In the genomic region with DNA sequence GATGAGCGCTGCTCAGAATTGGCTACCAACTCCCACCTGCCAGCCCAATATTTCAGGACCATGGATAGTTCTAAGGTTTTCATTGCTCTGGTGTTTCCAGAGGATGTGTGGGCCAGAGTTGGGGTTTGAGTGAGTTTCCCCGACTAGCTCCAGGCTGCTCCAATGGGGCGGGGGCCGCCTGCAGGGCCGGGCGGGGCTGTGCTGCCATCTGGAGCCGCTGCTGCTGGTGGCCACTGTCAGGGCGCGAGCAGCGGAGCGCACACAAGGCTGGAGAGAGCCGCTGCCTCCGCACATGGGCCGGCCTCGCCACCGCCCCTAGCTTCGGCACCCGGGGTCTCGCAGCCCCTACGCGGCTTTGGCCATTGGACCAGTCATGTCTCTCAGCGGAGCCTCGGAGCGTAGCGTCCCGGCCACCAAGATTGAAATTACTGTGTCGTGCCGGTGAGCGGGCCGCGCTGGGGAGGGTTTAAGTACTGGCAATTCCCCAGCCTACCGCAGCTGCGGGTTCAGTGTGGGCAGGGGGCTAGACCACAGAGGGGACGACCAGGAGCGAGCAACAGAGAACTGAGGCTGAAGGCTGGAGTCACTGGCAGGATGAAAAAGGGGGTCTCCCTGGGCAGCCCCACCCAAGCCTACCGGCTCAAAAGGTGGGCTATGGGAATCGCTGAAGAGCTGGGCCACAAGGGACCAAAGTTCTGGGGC, we compare ENCODE assay signal across 8 mouse cellular contexts. TPM values are rescaled to one million over a fixed set of nuclear protein-coding genes. Genes with fewer than 3 reads are reported as not detected.
DNase-seq lines count a peak whose midpoint lies in the region; ATAC-seq and TF ChIP-seq lines count a peak whose summit lies in the region.

A gene (plus strand): TSS at position 207 of the 702 bp plus-strand sequence.

- WGBS in lung, embryonic 14.5 days: 2% methylated on average over 37 of the region's 37 CpGs
- WGBS in lung, adult 2 months: 4% methylated on average over 37 of the region's 37 CpGs
- WGBS in forebrain, postnatal 0 days: under 1% methylated on average over 37 of the region's 37 CpGs
- 2% methylated on average over 37 of the region's 37 CpGs for WGBS in kidney, postnatal 0 days
- WGBS in stomach, embryonic 14.5 days: 1% methylated on average over 35 of the region's 37 CpGs

- peak within 1 kb of the TSS; percentile 4; the same call in 1 of the 2 replicates for H3K4me3 ChIP-seq in lung, embryonic 14.5 days (ENCODE audit: low read depth, low read length)
- H3K4me3 ChIP-seq in lung, adult 2 months (replicated peaks; ENCODE audit: extremely low read depth, low read depth, low read length): no peak within 1 kb of the TSS
- H3K4me3 ChIP-seq in forebrain, postnatal 0 days (ENCODE audit: low read depth, low read length): peak within 1 kb of the TSS; percentile 34
- no peak within 1 kb of the TSS for H3K4me3 ChIP-seq in kidney, postnatal 0 days (replicated peaks; ENCODE audit: low read depth, low read length)
- H3K4me3 ChIP-seq in stomach, embryonic 14.5 days (ENCODE audit: low read depth, low read length): no peak within 1 kb of the TSS; the same call in 1 of the 2 replicates

- peak within 1 kb of the TSS; percentile 29; the same call in 1 of the 2 replicates for H3K4me2 ChIP-seq in lung, embryonic 14.5 days
- H3K4me2 ChIP-seq in forebrain, postnatal 0 days (ENCODE audit: low read depth): peak within 1 kb of the TSS; percentile 58
- H3K4me2 ChIP-seq in kidney, postnatal 0 days (ENCODE audit: low read length): peak within 1 kb of the TSS; percentile 39
- peak within 1 kb of the TSS; percentile 20; the same call in 1 of the 2 replicates for H3K4me2 ChIP-seq in stomach, embryonic 14.5 days (replicated peaks; ENCODE audit: low read depth, low read length)

- TF ChIP-seq POLR2A in lung, adult 2 months (IDR thresholded peaks at IDR 0.05; ENCODE audit: borderline replicate concordance, extremely low read depth, low read depth, low read length): no peak

- no peak within 1 kb of the TSS for H3K9ac ChIP-seq in lung, embryonic 14.5 days
- H3K9ac ChIP-seq in forebrain, postnatal 0 days: peak within 1 kb of the TSS; percentile 31; the same call in 1 of the 2 replicates
- H3K9ac ChIP-seq in kidney, postnatal 0 days (ENCODE audit: low read depth, low read length): no peak within 1 kb of the TSS
- H3K9ac ChIP-seq in stomach, embryonic 14.5 days (replicated peaks; ENCODE audit: low read depth, low read length): no peak within 1 kb of the TSS

- H3K4me1 ChIP-seq in lung, embryonic 14.5 days (ENCODE audit: insufficient read depth): no peaks in the 10 kb centered on the region
- 0 out of 2 replicates have a peak, but pooled peaks cover 2% of the 10 kb centered on the region for H3K4me1 ChIP-seq in lung, adult 2 months (ENCODE audit: control insufficient read depth, insufficient read depth, low read length)
- H3K4me1 ChIP-seq in forebrain, postnatal 0 days (ENCODE audit: insufficient read depth): 0 out of 2 replicates have a peak, but pooled peaks cover 4% of the 10 kb centered on the region
- H3K4me1 ChIP-seq in kidney, postnatal 0 days (replicated peaks; ENCODE audit: insufficient read depth, low read length): no peaks in the 10 kb centered on the region
- H3K4me1 ChIP-seq in stomach, embryonic 14.5 days (ENCODE audit: control insufficient read depth, insufficient read depth, low read length): no peaks in the 10 kb centered on the region

- peak; percentile 73; the same call in 1 of the 2 replicates for ATAC-seq in lung, embryonic 14.5 days (ENCODE audit: insufficient read depth)
- ATAC-seq in forebrain, postnatal 0 days: peak; percentile 79
- peak; percentile 65 for ATAC-seq in kidney, postnatal 0 days (replicated peaks; ENCODE audit: low FRiP score, low read depth)
- ATAC-seq in megakaryocyte-erythroid progenitor cell, adult 5-6 weeks (replicated peaks; ENCODE audit: low FRiP score, low TSS enrichment, poor library complexity, severe bottlenecking): peak; percentile 53
- 0 out of 2 replicates have a peak, but pooled peaks have one; percentile 62 for ATAC-seq in stomach, embryonic 14.5 days (ENCODE audit: insufficient number of reproducible peaks, insufficient read depth, low FRiP score, low read depth)
- ATAC-seq in megakaryocyte, adult 5-6 weeks (ENCODE audit: poor library complexity, severe bottlenecking): no peak

- TF ChIP-seq CTCF in lung, embryonic 14.5 days (IDR thresholded peaks at IDR 0.05; ENCODE audit: low read depth): no peak
- TF ChIP-seq CTCF in lung, adult 2 months (IDR thresholded peaks at IDR 0.05; ENCODE audit: insufficient read depth, low read length): no peak
- no peak for TF ChIP-seq CTCF in forebrain, postnatal 0 days (IDR thresholded peaks at IDR 0.05; ENCODE audit: low read depth)
- TF ChIP-seq CTCF in kidney, postnatal 0 days (IDR thresholded peaks at IDR 0.05; ENCODE audit: low read depth): peak; percentile 32

- DNase-seq in lung, embryonic 14.5 days: peak; percentile 86
- no peak for DNase-seq in lung, adult 2 months
- DNase-seq in cerebellum, adult 18-20 months: peak; percentile 59 to 65
- DNase-seq in forebrain, postnatal 0 days: peak; percentile 25
- peak; percentile 75 for DNase-seq in kidney, postnatal 0 days (ENCODE audit: low spot score)

- peaks cover 35% of the 10 kb centered on the region for H3K27me3 ChIP-seq in lung, embryonic 14.5 days (ENCODE audit: insufficient read depth, low read length)
- H3K27me3 ChIP-seq in forebrain, postnatal 0 days (ENCODE audit: insufficient read depth, low read length): peaks cover 23% of the 10 kb centered on the region
- peaks cover 19% of the 10 kb centered on the region; the same call in 1 of the 2 replicates for H3K27me3 ChIP-seq in kidney, postnatal 0 days (ENCODE audit: insufficient read depth, low read length)
- H3K27me3 ChIP-seq in stomach, embryonic 14.5 days (ENCODE audit: control insufficient read depth, insufficient read depth, low read length): peaks cover 9% of the 10 kb centered on the region; the same call in 1 of the 2 replicates

- peaks cover 6% of the 10 kb centered on the region; the same call in 1 of the 2 replicates for H3K36me3 ChIP-seq in lung, embryonic 14.5 days (ENCODE audit: insufficient read depth)
- H3K36me3 ChIP-seq in forebrain, postnatal 0 days (ENCODE audit: insufficient read depth): peaks cover 14% of the 10 kb centered on the region
- H3K36me3 ChIP-seq in kidney, postnatal 0 days (ENCODE audit: insufficient read depth, low read length): 0 out of 2 replicates have a peak, but pooled peaks cover 7% of the 10 kb centered on the region
- no peaks in the 10 kb centered on the region; the same call in 1 of the 2 replicates for H3K36me3 ChIP-seq in stomach, embryonic 14.5 days (ENCODE audit: control insufficient read depth, insufficient read depth, low read length)

- no peaks in the 10 kb centered on the region for H3K9me3 ChIP-seq in lung, embryonic 14.5 days (ENCODE audit: low read depth, low read length)
- H3K9me3 ChIP-seq in forebrain, postnatal 0 days (ENCODE audit: low read length): no peaks in the 10 kb centered on the region
- no peaks in the 10 kb centered on the region for H3K9me3 ChIP-seq in kidney, postnatal 0 days (replicated peaks; ENCODE audit: low read length)
- no peaks in the 10 kb centered on the region for H3K9me3 ChIP-seq in stomach, embryonic 14.5 days (ENCODE audit: control insufficient read depth, low read depth, low read length)

- no peak within 1 kb of the TSS for H3K27ac ChIP-seq in lung, embryonic 14.5 days (ENCODE audit: low read depth)
- H3K27ac ChIP-seq in forebrain, postnatal 0 days (ENCODE audit: low read depth, low read length): no peak within 1 kb of the TSS
- no peak within 1 kb of the TSS for H3K27ac ChIP-seq in kidney, postnatal 0 days
- no peak within 1 kb of the TSS for H3K27ac ChIP-seq in stomach, embryonic 14.5 days (ENCODE audit: low read length)

RNA-seq across cellular contexts. Expression of the gene that starts here (rescaled TPM):
- polyA plus RNA-seq in lung, embryonic 14.5 days (2014; fragmentation: Nextera tagmentation; extraction: Ambion mirVana): not detected in 2 replicates
- polyA plus RNA-seq in lung, adult 2 months (2012; rRNA removed): 0.06 TPM in 1 of 2 replicates, not detected in the other
- 0.54 and 4.0 TPM in 2 replicates for total RNA-seq in forebrain, postnatal 0 days (2014; rRNA removed)
- 1.9 and 4.1 TPM in 2 replicates for polyA plus RNA-seq in forebrain, postnatal 0 days (2015; fragmentation: Nextera tagmentation; extraction: Ambion mirVana)
- polyA plus RNA-seq in kidney, postnatal 0 days (2015; fragmentation: Nextera tagmentation; extraction: Ambion mirVana): not detected in 2 replicates
- 0.74 and 0.99 TPM in 2 replicates for total RNA-seq in megakaryocyte-erythroid progenitor cell, adult 5-6 weeks (2014; fragmentation: Nextera tagmentation)
- 0.42 TPM in 1 of 2 replicates, not detected in the other for total RNA-seq in megakaryocyte-erythroid progenitor cell, adult 5-6 weeks (2017)
- 0.20 TPM in 1 of 2 replicates, not detected in the other for polyA plus RNA-seq in stomach, embryonic 14.5 days (2014; fragmentation: Nextera tagmentation; extraction: Ambion mirVana)
- 0.20 and 0.30 TPM in 2 replicates for total RNA-seq in megakaryocyte, adult 5-6 weeks (2015)
- total RNA-seq in megakaryocyte, adult 5-6 weeks (2017): 0.15 and 0.45 TPM in 2 replicates

Comparison
In these comparisons a context has a peak if more than half of its experiments do, and no peak if none do; other contexts are left out.
1. Peak in DNase-seq, ATAC-seq, H3K4me3 ChIP-seq and H3K4me2 ChIP-seq in lung, embryonic 14.5 days; RNA of the gene not detected or under 1 TPM.
2. Peak in DNase-seq, ATAC-seq and H3K4me2 ChIP-seq in kidney, postnatal 0 days; RNA of the gene not detected or under 1 TPM.
3. Peak in ATAC-seq in megakaryocyte-erythroid progenitor cell, adult 5-6 weeks; RNA of the gene not detected or under 1 TPM.
4. Peak in ATAC-seq and H3K4me2 ChIP-seq in stomach, embryonic 14.5 days; RNA of the gene not detected or under 1 TPM.